Mouse (Mus musculus): Measurements from ENCODE around the gene 4930503E14Rik.
"Not testable (repeated sequence)": the region's sequence is repeated elsewhere in the genome, so short reads cannot be mapped to it uniquely, and the experiment has no call there.

Gene 4930503E14Rik

GRCm38 (mm10) chr14:44213154-44213553 is at the start of gene 4930503E14Rik:
Gene 4930503E14Rik (minus strand): TSS chr14:44213254.
- DNase-seq (ENCODE audit: low read depth) = not testable (repeated sequence)

GRCm38 (mm10) chr14:44248039-44248438 is 35.0 kb upstream of the 4930503E14Rik start:
- DNase-seq (ENCODE audit: low read depth) = no peak

- not testable (repeated sequence) for DNase-seq (ENCODE audit: low read depth)
Measured at GRCm38 (mm10) chr14:44197361-44197760, 15.7 kb downstream of the 4930503E14Rik start, which contains the start of gene Gm8212. Gene Gm8212 (plus strand): TSS chr14:44197661.

- not testable (repeated sequence) for DNase-seq (ENCODE audit: low read depth)
Measured at GRCm38 (mm10) chr14:44123551-44123950, 89.5 kb downstream of the 4930503E14Rik start, which contains the start of gene Gm3327. Gene Gm3327 (plus strand): TSS chr14:44123851.
